Mouse (Mus musculus) common myeloid progenitor, adult 5-6 weeks (primary cell): Measurements from ENCODE around the gene Fam118a. TPM values are rescaled to one million over a fixed set of nuclear protein-coding genes. Genes with fewer than 3 reads are reported as not detected.
A peak's percentile ranks its signal among the peaks of the same experiment; 100 is the strongest.
"Not testable (repeated sequence)": the region's sequence is repeated elsewhere in the genome, so short reads cannot be mapped to it uniquely, and the experiment has no call there.

ENCODE experiments used
- ATAC-seq: replicated peaks from 2 replicates; pipeline ENCODE4 v1.8.0; 2016; ENCODE audit warnings: low read depth, mild to moderate bottlenecking, moderate TSS enrichment, inconsistent platforms; ENCODE audit not compliant: poor library complexity, severe bottlenecking
- total RNA-seq: library from RNA; stranded (forward); fragments of 200-1000, 187-1606 nt; gene quantifications from 2 replicates; pipeline ENCODE4 v1.2.3, GENCODE M21; 2017

Fam118a gene
- total RNA-seq, 1 experiment from 2014 or later: 9.0 TPM

- ATAC-seq: no peak
These were observed 16.7 kb upstream of the Fam118a start for GRCm38 (mm10) chr15:85011895-85012661.

DNA sequence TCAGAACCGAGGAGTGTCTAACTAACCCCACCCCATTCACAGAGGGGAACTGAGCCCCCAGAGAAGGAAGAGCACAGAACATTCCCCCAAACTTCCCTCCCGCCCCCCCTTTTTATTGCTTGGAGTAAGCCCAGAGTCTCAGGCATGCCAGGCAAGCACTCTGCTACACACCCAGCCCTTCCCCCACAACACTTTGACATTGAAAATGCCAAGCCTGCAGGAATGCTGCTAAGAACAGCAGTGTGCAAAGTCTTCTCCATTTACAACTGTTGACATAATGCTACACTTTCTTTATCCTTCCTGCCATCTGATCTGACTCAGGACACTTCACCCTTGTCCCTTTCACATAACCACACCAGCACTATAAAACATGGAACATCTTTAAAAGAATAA lies 16.1 kb upstream of the Fam118a start:
- no peak for ATAC-seq

DNA sequence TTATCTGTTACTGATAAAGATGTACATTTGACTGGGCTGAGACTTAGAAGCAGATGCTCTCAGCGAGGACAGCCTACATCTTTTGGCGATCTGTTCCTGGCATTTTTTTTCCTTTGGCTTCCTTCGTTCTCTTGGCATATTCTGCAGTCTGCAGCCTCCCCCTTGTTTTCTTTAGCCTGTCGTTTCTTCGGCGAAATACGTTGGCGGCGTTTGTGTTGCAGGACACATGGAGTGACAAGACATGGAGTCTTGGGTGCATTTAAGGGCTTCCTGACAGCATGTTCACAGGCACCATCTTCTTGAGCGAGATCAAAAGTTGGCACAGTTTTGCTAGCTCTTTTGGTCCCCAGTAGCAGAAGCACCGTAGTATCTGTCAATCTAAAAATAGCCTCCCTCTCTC lies 13.0 kb upstream of the Fam118a start:
- no peak for ATAC-seq

- ATAC-seq: no peak
These were observed 11.6 kb upstream of the Fam118a start, which contains the start of gene Upk3a for GRCm38 (mm10) chr15:85016951-85017664. Gene Upk3a (plus strand): TSS chr15:85017141.

- ATAC-seq: no peak
These were observed 6.5 kb upstream of the Fam118a start for GRCm38 (mm10) chr15:85022211-85022610.

DNA sequence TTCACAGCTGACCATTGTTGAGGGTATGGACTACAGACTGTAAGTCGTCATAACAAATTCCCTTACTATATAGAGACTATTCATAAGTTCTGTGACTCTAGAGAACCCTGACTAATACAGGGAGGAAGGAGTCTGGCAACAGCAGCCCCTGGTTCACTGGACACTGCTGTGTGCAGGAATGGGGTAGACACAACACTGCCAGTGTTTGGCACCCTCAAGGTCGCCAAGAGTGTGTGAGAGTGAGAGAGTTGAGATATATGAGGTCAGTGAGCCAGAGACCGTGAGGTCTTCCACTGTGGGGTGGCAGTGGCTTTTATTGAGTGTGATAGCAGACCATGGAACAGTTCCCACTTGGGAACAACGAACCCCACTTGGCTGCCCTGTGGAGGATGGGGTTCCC lies 2.6 kb upstream of the Fam118a start:
- no peak for ATAC-seq

DNA sequence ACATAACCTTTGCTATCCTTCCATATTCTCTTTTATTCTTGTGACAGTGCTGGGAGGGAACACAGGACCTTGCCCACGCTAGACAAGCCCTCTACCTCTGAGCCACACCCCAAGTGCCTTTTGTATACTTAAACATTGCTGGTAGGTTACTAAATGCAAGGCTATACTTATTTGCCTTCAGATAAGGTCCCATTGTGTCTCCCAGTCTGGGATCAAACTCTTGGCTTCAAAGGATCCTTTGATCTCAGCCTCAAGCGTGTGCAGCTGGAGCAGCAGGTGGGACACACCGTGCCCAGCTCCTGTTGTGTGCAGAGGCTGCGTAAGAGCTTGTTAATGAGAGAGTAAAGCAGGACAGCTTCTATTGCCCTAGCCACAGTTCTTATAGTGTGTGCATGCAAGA lies 1.0 kb upstream of the Fam118a start:
- ATAC-seq: no peak

- not testable (repeated sequence) for ATAC-seq
These were observed 1.9 kb downstream of the Fam118a start for GRCm38 (mm10) chr15:85030643-85031042.

DNA sequence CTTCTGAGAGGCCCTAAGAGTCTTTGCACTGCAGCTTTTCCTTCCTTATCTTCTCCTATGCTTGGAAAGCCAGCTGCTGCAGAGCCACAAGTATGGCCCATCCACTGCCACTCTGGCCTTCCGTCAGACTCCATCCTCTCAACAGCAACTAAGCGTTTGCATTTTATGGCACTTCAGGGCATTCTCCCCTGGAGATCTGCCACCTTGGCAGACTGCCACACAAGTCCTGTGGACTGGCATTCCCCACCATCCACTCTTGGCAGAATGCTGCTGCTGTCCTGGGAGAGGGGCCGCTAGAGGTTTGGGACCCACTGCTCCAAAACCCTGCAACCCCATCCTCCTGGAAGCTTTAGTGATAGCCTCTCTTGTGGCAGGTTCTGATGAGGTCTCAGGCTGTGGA lies 3.1 kb downstream of the Fam118a start:
- ATAC-seq: no peak

- ATAC-seq: not testable (repeated sequence)
These were observed 5.2 kb downstream of the Fam118a start for GRCm38 (mm10) chr15:85033916-85034315.

DNA sequence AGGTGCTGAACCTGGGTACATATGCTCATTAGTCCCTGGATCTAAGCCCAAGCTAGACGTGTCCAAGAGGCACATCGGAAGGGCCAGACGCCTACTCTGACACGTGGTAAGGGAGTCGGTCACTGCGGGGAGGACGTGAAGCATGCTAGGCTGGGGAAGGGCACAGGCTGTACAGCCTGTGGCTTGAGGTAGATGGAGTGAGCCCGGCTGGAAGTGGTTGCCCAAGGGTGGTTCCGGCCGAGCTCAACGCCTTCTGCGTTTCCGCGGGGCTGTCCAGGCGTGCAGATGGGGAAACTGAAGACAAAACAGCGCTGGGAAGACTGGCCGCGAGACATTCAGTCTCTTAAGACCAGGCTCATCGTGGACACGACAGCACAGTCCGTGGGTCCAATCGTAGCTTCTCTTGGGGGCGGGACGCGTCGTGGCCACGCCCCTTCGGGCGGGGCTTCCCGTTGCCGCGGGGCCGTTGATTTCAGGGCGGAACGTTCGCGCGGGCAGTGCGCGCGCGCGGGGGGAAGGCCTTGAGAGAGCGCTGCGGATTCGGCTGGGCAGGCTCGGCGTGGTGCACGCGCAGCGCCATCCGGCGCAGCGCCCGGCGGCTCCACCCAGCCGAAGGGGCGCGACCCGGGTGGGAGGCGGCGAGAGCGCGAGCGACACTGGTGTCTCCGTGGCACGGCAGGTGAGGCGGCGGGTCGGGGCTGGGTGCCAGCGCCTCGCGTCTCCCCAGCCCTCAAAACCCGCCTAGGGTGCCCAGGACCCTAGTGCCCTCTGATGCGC lies 8.0 kb downstream of the Fam118a start:
- peak; percentile 94 for ATAC-seq

- ATAC-seq: no peak
These were observed 8.6 kb downstream of the Fam118a start for GRCm38 (mm10) chr15:85037343-85037690.

DNA sequence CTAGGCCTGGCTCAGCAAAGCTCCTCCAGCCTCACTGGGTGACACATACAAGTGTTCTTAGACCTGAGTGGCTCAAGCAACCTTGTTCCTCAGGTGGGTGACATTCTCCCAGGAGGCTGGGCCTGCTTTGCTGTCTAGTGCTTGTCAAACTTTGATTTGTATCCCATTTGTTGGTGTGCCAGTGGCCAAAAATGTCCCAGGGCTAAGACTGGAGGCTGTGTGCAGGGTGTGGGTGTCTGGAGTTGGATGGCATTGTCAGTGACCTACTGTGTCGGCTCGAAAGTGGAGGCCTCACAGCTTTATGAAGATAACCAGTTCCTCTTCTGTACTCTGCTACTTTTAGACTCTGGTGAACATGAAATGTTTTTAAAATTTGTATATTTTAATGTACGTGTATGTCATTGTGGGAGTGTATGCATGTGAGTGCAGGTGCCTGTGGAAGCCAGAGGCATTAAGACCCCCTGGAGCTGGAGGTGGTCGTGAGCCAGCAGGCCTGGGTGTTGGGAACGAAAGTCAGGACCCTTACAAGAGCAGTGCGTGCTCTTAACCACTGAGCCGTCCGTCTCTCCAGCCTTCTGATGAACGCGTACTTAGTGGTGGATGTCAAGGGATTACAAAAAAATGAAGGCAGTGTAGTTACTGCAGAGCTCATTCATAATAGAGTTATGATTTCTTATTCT lies 12.9 kb downstream of the Fam118a start:
- ATAC-seq: no peak

- peak; percentile 94 for ATAC-seq
These were observed 13.7 kb downstream of the Fam118a start for GRCm38 (mm10) chr15:85042361-85042954.

GRCm38 (mm10) chr15:85043116-85043515 lies 14.4 kb downstream of the Fam118a start:
- ATAC-seq: no peak

DNA sequence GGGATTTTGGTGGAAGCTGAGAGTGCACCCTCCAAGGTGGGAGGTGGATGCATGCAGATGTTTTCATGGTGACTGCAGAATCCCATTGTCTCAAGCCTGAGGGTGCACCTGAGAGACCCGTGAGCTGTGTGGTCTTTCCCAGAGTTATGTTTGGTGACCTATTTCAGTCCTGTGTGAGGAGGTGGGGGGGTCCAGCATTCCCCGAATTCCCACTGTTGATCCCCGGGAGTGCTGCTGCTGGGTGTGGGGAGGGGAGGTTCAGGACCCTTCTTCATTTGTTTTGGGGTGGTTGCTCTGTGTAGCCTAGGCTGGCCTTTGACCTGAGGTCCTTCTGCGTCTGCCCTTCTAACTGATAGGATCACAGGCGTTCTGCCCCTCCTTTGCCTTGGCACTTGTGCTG lies 15.0 kb downstream of the Fam118a start:
- no peak for ATAC-seq

DNA sequence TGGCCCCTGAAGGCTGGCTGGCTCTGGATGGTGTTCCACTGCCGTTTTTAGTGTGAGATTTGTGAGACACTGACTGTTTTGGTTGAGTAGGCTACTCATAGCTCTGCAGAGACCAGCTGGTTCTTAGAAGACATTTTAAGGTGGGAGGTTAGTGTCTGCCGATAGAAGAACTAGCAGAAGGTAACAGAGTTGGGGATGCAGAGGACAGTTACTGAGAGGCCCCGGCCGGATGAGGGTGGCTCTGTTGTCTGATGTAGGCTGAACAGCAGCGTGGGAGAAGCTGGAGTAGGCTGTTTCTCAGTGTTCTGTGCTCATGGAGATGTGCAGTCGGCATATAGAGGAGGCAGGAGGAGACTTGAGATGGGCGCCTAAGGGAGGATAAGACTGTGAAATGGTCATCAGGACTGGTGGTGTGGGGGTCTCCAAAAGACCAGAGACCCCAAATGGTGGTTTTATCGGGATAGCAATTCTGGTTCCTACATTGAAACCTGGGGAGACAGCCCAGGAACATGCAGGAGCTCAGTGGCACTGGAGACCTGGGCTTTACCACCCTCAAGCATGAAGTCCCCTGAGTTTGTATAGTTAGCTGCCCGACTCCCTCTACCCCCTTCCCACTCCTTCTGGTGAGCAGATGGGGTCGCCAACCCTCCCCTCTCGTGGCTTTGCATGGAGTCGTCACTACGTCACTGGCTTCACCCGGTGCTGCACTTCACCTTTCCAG lies 17.6 kb downstream of the Fam118a start:
- no peak for ATAC-seq

GRCm38 (mm10) chr15:85047865-85048264 lies 19.1 kb downstream of the Fam118a start:
- ATAC-seq: no peak

GRCm38 (mm10) chr15:85049758-85050157 lies 21.0 kb downstream of the Fam118a start:
- ATAC-seq: no peak
